Mouse (Mus musculus): ENCODE results near the gene Rab11fip4.

- no peak for TF ChIP-seq CTCF (IDR thresholded peaks at IDR 0.05; ENCODE audit: control insufficient read depth, insufficient read depth, low read length)
- no peak for TF ChIP-seq POLR2A (IDR thresholded peaks at IDR 0.05; ENCODE audit: borderline replicate concordance, control insufficient read depth, low read depth, low read length)
Observed at GRCm38 (mm10) chr11:79656491-79656890, 65.5 kb downstream of the Rab11fip4 start.
